Mouse (Mus musculus): ENCODE measurements around the gene Akap2.

The Akap2 gene

GRCm38 (mm10) chr4:57764392-57764791, 46.9 kb downstream of the Akap2 start:
- no peak for DNase-seq

DNA sequence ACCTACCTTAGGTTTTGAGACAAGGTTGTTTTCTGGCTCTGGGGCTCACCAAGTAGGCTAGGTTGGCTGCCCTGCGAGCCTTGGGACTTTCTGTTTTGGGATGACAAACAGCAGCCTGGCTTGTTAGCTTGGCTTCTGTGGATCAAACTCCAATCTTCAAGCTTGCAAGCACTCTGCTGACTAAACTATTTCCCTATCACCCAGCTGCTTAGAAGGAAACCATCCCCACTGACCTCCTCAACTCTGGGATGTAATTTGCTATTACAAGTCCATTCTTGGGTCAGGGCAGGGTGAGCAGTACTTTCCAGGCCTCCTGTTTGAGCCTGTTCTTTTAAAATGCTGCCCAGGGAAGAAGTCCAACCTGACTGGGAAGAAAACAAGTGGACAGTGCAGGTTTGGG, 47.5 kb downstream of the Akap2 start:
- DNase-seq: no peak

DNA sequence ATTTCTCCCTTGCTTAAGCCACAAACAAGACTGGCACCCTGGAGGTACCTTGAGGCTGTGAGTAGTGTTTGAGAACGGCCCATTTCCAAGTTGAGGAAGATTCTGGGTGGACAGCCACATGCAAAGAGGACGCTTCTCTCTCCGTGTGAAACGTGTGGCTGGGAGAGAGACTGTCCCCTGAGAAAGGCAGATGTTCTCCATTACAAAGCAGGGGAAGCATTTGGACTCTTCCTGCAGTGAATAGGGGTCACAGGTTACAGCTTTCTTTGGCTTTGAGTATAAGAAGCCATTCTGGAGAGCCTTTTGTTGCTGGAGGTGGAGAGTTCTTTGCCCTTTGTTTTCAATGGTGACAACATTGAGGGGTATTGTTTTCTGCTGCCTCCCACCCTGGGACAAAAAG, 48.3 kb downstream of the Akap2 start:
- DNase-seq: no peak

DNA sequence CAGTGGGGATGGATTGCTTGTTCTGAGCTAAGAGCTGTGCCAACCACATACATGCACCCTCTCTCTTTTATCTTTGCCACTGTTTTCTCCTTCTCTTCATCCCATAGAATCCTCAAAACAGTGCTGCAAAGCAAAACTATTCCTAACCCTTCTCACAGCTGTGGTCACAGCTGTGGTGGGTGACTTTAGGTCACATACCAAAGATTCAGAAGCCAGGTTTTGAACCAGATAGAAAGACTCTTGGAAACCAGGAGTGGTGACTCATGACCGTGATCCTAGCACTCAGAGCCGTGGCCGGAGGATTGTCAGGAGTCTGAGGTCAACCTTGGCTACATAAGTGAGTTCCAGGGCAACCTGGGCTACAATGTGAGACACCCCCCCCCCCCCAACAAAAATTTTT, 51.5 kb downstream of the Akap2 start:
- no peak for DNase-seq

DNA sequence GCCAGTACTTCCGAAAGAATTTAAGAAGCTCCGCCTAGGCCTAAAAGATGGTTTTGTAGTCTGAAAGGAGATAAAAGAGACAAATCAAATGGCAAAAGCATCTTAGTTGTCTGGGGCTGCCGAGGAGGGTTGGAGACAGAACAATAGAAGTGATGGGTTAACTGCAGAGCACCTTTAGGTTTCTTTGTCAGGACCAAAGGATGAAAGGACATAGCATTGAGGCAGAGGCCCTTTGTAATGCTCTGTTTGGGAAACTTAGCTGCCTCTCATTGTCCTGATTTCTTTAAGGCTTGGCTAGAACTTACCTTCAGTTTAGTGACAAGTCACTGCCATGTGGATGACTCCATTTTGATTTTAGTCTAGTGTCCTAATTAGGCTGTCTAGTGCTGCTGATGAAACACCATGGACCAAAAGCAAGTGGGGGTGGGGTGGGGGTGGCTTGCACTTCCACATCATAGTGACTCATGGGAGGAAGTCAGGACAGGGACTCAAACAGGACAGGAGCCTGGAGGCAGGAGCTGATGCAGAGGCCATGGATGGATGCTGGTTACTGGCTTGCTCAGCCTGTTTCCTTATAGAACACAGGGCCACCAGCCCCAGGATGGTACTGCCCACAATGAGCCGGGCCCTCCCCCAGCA, 52.8 kb downstream of the Akap2 start:
- no peak for DNase-seq

DNA sequence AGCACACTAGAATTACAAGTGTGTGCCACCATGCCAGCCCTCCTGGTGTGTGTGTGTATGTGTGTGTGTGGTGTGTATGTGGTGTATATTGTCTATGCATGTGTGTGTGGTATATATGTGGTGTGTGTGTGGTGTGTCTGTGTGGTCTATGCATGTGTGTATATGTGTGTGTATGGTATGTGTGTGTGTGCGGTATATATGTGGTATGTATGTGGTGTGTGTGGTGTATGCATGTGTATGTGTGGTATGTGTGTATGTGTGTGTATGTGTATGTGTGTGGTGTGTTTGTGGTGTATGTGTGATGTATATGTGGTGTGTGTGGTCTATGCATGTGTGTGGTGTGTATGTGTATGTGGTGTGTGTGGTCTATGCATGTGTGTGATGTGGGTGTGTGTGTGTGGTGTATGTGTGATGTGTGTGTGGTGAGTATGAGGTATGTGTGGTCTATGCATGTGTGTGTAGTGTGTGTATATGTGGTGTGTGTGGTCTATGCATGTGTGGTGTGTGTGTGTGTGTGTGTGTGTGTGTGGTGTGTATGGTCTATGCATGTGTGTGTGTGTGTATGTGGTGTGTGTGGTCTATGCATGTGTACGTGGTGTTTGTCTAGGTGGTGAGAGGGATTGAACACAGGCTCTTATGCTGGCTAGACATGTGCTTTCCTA, 54.2 kb downstream of the Akap2 start:
- DNase-seq: no peak

GRCm38 (mm10) chr4:57772851-57773510, 55.5 kb downstream of the Akap2 start:
- DNase-seq: no peak

DNA sequence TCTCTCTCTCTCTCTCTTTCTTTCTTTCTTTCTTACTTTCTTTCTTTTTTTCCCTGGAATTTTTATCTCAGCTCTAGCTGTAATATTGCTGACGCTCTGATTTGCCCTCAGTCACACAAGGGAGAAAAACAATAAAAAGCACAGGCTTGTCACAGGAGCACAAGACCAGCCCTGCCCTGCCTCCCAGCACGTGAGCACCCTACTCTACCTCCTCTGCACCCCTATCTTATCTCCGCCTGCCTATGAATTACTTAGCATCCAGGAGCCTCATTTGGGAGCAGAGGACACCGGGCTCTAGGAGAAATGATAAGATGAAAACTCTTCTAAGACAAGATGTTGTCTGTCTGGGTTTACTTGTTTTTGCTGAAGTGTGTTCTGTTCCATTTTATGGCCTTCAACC, 57.1 kb downstream of the Akap2 start:
- no peak for DNase-seq

- no peak for DNase-seq
Measured at GRCm38 (mm10) chr4:57775582-57775981, 58.1 kb downstream of the Akap2 start.

- DNase-seq: no peak
Measured at GRCm38 (mm10) chr4:57780403-57780802, 62.9 kb downstream of the Akap2 start.

GRCm38 (mm10) chr4:57780833-57781641, 63.6 kb downstream of the Akap2 start:
- no peak for DNase-seq

DNA sequence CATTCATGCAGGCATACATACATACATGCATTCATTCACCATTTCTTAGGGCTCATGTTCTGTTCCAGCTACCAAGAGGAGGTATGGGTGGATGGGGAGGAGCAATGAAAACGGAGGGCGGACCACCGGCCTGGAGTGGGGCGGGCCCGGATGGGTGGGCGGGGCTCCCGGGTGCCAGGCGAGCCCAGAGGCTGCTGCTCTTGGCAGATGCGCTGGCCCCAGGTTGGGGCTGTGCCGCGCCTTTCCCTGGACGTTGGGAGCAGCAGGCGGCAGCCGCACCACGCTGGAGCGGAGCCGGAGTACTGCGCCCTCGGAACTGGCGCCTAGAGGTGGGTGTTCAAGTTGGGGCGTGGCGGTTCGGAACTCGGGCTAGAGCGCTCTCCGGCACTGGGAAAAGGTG, 64.5 kb downstream of the Akap2 start:
- DNase-seq: no peak

DNA sequence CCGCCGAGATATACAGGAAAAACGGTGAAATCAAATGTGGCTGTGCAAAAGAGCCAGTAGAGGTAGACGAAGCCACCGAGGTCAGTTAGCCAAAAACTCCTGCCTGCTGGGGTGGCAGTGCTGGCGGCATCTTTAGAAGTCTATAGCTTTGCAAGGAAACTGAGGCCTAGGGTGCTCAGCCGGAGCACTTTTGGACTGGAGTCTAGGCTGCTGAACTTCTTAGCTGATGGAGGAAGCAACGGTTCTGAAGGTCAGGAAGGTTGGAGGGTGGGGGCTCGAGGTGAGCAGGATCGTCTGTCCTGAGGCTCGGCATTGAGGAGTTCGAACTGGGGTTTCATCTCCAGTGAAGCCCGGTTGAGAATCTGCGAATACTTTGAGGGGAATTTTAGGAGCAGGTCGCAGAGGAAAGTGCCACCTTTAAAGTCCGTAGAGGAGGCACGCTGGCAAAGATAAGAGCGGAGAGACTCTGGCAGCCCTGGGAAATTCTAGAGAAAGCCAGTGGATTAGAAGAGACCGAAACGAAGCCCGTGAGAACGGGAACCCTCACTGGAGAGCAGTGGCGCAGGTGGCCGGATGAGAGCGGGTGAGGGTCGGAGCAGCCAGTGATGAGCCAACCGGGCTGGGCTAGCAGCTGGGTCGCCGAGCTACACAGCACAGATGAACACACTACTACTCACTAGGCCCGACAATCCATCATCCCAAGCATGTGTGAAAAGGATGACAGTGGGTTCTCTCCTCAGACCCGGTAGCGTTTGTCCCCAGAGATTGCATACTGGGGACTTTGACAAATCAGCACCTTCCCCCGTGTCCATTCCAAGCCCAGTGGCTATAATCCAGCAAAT, 65.3 kb downstream of the Akap2 start:
- DNase-seq: no peak

- no peak for DNase-seq
Measured at GRCm38 (mm10) chr4:57783391-57783770, 65.9 kb downstream of the Akap2 start.

DNA sequence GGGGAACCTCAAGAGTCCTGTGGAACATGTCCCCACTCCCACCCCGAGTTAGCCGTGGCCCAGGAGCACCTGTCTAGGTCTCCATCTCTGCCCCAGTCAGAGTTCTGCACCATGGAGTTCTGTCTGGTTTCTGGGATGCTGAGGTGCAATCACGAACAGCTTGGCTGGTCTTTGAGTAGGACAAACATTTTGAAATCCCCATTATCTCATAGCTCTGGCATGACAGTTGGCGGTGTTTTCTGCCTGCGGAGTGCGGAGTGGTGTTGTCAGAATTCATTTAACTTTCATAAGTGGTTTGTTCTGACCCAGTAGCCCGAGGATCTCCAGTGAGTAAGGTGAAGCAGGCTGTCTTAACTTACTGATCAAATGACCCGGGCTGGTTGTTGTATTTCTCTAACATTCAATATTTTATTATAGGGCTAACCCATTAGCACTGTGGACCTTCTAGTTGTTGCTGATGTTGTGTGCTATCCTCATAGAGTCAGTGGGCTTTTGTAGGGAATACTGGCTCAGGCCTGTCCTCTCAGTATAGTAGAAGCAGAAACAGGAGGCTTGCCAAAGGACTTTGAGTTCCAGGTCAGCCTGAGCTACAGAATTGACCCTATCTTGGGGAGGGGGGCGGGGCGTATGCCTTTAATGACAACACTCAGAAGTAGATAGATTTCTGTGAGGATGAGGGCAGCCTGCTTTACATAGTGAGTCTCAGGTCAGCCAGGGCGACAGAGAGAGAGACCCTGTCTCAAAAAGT, 66.6 kb downstream of the Akap2 start:
- no peak for DNase-seq

DNA sequence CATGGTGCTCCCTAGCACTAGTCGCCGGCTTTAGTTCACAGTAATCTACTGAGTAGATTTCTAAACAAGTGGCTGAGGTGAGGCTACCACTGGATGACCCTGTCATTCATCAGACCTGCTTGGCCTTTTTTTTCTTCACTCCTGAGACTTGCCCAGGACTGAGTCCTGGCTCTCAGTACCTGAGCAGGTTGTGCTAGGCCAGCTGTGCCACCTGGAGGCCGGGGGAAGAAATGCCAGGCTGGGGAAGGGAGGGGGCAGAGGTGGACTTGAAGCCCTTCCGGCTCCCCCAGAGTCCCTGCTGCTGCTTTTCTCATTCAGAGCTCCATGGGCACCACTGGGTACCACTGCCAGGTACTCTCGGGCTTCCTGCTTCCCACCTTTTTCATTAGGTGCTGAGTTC, 71.3 kb downstream of the Akap2 start:
- no peak for DNase-seq

GRCm38 (mm10) chr4:57789118-57789517, 71.7 kb downstream of the Akap2 start:
- no peak for DNase-seq

DNA sequence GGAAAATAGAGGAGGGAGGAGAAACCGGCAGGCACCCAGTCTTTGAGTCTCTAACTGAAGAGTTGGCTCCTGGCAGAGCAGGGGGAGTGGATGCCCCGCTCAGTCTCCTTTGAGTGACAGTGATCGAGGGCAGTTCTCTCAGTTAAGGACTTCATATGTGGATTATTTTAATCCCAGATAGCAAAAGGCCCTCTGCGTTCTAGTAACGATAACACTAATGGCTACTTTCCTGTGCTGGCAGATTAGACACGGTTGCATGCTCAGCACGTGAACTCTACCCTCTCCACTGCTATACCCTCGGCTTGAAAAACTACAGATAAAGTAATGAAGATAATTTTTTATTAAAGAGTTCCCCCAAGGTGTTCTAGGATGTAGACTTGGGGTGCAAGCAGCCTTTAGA, 76.5 kb downstream of the Akap2 start:
- DNase-seq: no peak

- no peak for DNase-seq
Measured at GRCm38 (mm10) chr4:57794547-57794946, 77.1 kb downstream of the Akap2 start.

GRCm38 (mm10) chr4:57797548-57798285, 80.3 kb downstream of the Akap2 start:
- DNase-seq: no peak
